Mouse (Mus musculus) ovary, postnatal 10 days (tissue): Measurements from ENCODE around the gene Minar1.

Source experiments
- DNase-seq: peaks from one replicate; pipeline ENCODE4 v3.0.0; 2022; ENCODE audit warnings: low spot score

The Minar1 gene

DNA sequence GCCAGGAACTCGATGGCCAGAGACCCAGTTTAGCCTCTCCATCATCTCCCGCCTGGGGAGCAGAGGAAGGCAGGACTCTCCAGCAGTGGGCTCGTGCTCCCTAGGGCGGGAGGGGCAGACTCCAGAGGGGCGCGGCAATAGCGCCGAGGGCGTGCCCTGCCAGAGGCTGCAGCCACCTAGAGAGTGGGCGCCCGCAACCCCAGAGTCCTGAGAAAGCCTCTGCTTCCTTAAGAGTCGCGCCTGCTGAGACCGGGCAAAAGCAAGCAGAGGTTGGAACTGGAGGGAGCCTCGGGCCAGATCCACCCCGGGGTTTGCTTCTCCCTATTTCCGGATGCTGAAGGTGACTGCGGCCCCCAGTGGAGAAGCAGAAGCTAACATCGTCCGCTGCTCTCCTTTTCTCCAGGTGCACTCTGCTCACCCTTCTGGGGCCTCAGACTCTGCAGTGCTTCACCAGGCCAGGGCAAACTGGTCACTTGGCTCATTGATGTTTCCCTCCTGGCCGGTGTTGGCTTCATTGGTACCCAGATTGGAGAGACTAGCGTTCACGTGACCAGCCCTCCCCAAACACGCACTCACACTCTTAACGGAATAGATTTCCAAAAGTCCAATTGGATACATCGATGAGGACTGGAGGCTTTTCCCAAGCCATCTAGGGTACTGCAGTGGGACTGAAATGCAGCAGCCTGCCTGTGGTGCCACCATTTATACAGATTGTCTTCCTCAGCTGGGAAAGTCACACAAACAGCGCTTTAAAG is at the start of gene Minar1:
TSS of gene Minar1 (minus strand) at position 120 of the 755 bp plus-strand sequence.
- DNase-seq = no peak

DNA sequence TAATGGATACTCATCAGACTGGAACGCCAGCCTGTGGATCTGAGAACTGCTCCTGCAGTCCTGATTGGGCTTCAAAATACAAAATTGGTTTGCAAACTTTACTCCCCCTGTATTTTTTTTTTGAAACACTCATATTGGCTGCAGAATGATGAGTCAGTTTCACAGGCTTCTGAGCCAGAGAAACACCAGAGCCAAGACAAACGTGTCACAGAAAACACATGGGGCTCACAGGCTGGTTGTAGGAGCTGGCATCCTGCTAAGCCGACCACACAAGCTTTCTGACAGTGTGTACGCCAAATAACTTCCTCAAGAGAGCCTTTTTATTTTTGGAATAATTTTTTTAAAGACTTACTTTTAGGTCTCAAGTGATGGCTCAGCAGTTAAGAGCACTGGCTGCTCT is 47.0 kb upstream of the Minar1 start:
- DNase-seq = no peak

GRCm38 (mm10) chr9:89667306-89667942 is 44.5 kb upstream of the Minar1 start:
- DNase-seq = no peak

GRCm38 (mm10) chr9:89650913-89651312 is 28.0 kb upstream of the Minar1 start:
- no peak for DNase-seq

DNA sequence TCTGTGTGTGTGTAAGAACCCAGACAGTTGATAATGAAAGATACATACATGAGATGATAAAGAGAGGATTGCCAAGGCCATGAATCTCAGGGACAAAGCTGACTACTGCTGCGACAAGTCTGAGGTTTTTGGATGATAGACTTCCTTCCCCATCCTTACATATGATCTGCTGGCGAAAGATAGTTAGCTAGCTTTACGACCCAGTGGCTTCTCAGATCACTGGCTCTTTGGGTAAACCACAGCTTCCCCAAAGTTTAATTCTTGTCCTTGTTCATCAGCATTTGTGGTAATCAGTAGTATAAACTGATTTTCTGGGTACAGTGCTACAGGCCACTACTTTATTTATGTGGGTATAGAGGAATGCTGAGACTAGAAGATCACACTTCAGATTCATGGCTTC is 14.5 kb upstream of the Minar1 start:
- DNase-seq = no peak

DNA sequence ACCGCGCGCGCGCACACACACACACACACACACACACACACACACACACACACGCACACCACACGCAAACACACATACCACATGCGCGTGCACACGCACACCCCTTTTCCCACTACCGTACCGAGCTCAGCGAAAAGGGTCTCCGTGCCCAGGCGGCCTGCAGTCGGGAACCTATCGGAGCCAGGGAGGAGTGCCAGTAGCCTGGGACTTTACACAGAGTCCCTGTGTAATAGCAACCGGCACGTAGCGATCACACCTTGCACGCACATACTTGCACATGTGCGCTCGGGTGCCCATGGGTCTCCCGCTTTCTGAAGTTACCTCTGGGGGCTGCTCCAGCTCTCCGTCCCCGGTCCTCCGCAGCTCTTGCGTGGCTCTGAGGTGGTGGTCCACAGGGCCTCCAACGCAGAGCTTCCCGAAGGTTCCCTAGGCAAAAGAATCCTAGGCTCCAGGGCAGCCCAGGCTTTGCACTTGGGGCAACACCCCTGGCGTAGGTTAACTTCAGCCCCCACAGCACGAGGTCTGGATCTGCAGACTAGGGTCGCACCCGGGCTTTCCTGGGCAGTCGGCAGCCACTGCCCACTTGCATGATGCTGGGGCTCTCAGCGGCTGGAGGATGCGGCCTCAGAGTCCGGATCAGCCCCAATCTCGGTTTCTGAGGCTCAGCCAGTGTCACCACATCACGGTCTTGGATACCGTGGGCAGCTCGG is 474 bp downstream of the Minar1 start:
- DNase-seq = no peak

- no peak for DNase-seq
These were observed 1.2 kb downstream of the Minar1 start for GRCm38 (mm10) chr9:89621750-89622149.

DNA sequence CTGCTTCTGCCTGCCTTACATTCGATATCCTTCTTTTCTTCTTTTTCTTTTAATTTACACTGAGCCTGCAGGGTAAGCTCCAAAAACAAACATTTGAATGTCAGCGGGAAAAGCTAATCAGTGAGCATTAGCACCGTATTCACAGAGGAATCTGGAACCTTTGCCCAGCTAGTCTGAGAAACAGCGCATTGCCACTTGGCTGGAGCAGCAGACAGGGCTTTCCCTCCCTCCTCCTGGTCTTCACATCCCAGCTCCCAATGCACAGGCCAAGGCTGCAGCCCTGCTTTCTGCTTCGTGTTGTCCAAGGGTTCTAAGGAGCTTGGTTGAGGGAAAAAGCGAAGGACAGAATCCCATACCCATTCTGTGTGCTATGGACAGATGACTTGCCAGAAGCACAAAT is 2.6 kb downstream of the Minar1 start:
- no peak for DNase-seq

GRCm38 (mm10) chr9:89616946-89617345 is 6.0 kb downstream of the Minar1 start:
- no peak for DNase-seq

DNA sequence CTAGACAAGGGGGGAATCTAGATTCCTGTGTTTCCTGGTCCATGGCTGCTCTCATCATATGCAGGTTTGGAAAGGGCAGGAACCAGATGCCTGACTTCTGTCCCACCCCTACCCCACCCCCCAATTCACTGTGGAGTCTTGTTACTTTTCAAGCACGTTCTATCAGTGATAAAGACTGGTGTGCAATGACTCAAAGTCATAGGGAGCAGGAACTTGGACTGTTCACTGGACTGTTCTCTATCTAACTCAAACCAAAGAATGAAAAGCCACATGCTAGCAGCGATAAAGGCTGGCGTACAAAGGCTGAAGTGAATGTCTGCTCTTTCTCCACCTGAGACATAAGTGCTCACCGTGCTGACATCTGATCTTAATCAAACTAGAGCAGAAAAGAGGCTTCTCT is 12.3 kb downstream of the Minar1 start:
- no peak for DNase-seq

DNA sequence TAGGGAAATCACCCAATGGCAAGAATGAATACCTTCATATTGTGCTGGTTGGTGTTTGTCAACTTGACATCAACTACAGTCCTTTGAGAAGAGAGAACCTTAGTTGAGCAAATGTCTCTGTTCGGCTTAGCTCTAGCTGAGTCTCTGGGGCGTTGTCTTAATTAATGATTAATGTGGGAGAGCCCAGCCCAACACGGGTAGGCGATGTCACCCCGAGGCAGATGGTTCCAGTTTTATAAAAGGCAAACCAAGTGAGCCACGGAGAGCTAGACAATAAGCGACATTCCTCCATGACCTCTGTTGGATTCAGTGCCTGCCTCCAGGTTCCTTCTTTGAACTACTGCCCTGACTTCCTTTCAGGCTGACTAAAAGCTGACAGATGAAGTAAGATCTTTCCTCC is 15.6 kb downstream of the Minar1 start:
- DNase-seq = no peak

DNA sequence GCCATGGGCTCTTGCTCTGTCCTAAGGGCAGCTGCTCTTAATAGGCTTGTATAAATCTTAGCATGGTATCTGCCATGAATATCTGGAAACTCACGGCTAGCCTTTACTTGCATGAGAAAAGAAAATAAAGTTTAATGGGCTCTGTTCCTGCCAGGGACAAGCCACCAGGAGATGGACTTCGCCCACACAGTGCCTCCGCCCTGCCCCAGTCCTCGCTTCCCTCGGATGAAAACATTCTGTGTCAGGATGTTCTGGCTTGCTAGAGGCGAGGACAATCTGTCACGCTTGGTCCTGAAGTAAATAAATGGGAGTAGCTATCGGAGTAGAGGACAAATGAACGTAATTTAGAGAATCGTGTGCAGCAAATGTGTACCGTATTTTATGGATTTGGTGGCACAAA is 16.7 kb downstream of the Minar1 start:
- no peak for DNase-seq

DNA sequence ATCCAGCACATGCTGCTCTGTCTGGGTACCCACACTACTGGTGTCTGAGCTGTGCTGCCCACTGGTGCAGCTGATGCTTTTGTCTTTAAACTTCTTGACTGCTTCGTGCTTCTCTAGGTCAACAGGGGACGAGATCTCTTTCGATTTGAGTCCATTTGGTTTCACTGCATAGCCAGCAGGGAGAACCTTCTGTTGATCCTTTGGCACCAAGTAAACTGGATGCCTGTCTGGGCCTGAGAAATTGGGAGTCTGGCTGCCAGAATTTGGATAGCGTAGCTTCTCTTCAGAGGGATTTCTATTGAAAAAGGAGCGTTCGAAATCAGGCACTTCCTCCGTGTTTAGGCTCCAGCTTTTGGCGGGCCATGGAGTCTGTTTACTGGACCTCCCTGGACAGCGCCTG is 21.0 kb downstream of the Minar1 start:
- no peak for DNase-seq

DNA sequence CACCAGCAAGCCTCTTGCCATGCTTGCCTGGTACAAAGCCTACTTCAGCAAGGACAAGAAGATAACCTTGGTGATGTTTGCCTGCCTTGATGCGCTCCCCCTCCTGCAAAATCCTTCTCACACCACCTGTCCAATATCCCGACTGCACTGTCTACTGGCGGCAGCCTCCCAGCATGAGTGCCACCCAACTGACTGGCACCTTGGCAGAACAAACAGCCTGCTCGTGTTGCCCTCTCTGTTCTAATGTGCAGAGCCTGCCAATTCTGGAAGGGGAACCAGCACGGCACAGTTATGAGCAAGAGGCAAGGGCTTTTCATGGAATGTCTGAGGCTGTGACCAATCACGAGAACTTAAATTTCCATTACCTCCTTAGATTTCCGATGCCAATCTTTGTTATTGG is 22.2 kb downstream of the Minar1 start:
- DNase-seq = no peak

GRCm38 (mm10) chr9:89597071-89597470 is 25.9 kb downstream of the Minar1 start:
- DNase-seq = no peak

DNA sequence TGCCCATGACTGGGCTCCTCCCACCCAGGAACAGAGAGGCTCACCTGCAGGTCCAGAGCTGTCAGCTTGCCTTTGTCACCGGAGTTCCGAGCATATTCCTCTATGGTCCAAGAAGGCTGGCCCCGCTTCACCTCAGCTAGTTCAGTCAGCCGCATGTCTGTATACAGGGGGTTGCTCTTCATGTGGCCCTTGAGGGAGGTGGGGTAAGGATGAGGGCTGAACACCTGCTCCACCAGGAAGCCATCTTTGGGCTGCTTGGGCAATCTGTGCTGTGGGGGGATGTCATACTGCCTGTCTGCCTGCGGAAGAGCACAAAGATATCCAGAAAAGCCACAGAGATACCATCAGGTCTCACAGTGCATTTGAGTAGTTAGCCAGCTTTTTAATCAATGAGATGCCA is 26.5 kb downstream of the Minar1 start:
- DNase-seq = no peak

DNA sequence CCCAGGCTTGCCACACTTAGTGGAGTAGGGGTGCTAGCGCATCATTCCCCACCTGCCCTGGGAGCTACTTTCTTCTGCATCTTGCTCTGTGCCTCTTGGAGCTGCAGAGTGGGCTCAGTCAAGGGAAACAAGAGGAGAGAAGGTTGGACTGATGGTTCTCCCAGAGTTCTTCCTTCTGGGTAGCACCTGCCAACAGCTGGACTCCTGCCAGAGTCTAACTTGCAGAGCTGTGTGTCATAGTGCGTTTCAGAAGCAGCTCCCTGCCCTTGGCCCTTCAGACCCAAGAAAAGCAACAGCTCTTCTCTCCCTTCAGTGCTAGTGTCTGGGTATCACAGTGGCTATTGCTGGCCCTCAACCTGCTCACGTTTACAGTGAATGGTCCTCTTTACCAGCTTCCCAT is 30.5 kb downstream of the Minar1 start:
- no peak for DNase-seq

- no peak for DNase-seq
These were observed 44.5 kb downstream of the Minar1 start for GRCm38 (mm10) chr9:89578422-89578821.

GRCm38 (mm10) chr9:89552663-89553062 is 70.3 kb downstream of the Minar1 start:
- no peak for DNase-seq
